Mouse (Mus musculus) retina, postnatal 7 days (tissue): ENCODE measurements around the gene Nrg4.

Experiments
- DNase-seq: peaks from one replicate; pipeline ENCODE4 v3.0.0-alpha.2; 2012; ENCODE audit warnings: low read depth, low spot score

The Nrg4 gene

GRCm38 (mm10) chr9:55322641-55323040, 4.0 kb downstream of the Nrg4 start:
- no peak for DNase-seq

GRCm38 (mm10) chr9:55313619-55314261, 12.9 kb downstream of the Nrg4 start:
- DNase-seq = no peak

GRCm38 (mm10) chr9:55311560-55311959, 15.1 kb downstream of the Nrg4 start:
- DNase-seq = peak; percentile 72

- DNase-seq = no peak
Measured at GRCm38 (mm10) chr9:55308455-55308854, 18.2 kb downstream of the Nrg4 start.

- no peak for DNase-seq
Measured at GRCm38 (mm10) chr9:55307557-55307956, 19.1 kb downstream of the Nrg4 start.

GRCm38 (mm10) chr9:55307066-55307465, 19.6 kb downstream of the Nrg4 start:
- DNase-seq = no peak

GRCm38 (mm10) chr9:55296221-55296620, 30.4 kb downstream of the Nrg4 start:
- no peak for DNase-seq

- no peak for DNase-seq
Measured at GRCm38 (mm10) chr9:55291966-55292365, 34.7 kb downstream of the Nrg4 start.

GRCm38 (mm10) chr9:55289475-55290198, 37.0 kb downstream of the Nrg4 start:
- DNase-seq = no peak

- no peak for DNase-seq
Measured at GRCm38 (mm10) chr9:55285197-55285596, 41.4 kb downstream of the Nrg4 start.

GRCm38 (mm10) chr9:55283516-55283915, 43.1 kb downstream of the Nrg4 start:
- DNase-seq = no peak

GRCm38 (mm10) chr9:55279114-55279825, 47.4 kb downstream of the Nrg4 start:
- DNase-seq = no peak

- no peak for DNase-seq
Measured at GRCm38 (mm10) chr9:55277562-55277961, 49.1 kb downstream of the Nrg4 start.

GRCm38 (mm10) chr9:55273906-55274305, 52.7 kb downstream of the Nrg4 start:
- no peak for DNase-seq

- DNase-seq = no peak
Measured at GRCm38 (mm10) chr9:55271960-55272560, 54.6 kb downstream of the Nrg4 start.

GRCm38 (mm10) chr9:55264356-55265302, 62.0 kb downstream of the Nrg4 start:
- no peak for DNase-seq

- DNase-seq = no peak
Measured at GRCm38 (mm10) chr9:55259741-55260140, 66.9 kb downstream of the Nrg4 start.

- no peak for DNase-seq
Measured at GRCm38 (mm10) chr9:55257105-55257504, 69.5 kb downstream of the Nrg4 start.

GRCm38 (mm10) chr9:55255604-55256003, 71.0 kb downstream of the Nrg4 start:
- no peak for DNase-seq

GRCm38 (mm10) chr9:55255056-55255455, 71.6 kb downstream of the Nrg4 start:
- no peak for DNase-seq

- DNase-seq = no peak
Measured at GRCm38 (mm10) chr9:55253849-55254248, 72.8 kb downstream of the Nrg4 start.
